Mouse (Mus musculus) T-helper 2 cell (primary cell): ENCODE measurements around the gene Rnf8.
"Not testable (repeated sequence)": the region's sequence is repeated elsewhere in the genome, so short reads cannot be mapped to it uniquely, and the experiment has no call there.

Source experiments
- in situ Hi-C: fragments of 300-600 bp; cut with MboI, MseI; formaldehyde crosslinking; loops from one replicate; pipeline ENCODE4 v1.15.1; 2025; ENCODE audit warnings: high pct_unique_total_duplicates

Gene Rnf8

DNA sequence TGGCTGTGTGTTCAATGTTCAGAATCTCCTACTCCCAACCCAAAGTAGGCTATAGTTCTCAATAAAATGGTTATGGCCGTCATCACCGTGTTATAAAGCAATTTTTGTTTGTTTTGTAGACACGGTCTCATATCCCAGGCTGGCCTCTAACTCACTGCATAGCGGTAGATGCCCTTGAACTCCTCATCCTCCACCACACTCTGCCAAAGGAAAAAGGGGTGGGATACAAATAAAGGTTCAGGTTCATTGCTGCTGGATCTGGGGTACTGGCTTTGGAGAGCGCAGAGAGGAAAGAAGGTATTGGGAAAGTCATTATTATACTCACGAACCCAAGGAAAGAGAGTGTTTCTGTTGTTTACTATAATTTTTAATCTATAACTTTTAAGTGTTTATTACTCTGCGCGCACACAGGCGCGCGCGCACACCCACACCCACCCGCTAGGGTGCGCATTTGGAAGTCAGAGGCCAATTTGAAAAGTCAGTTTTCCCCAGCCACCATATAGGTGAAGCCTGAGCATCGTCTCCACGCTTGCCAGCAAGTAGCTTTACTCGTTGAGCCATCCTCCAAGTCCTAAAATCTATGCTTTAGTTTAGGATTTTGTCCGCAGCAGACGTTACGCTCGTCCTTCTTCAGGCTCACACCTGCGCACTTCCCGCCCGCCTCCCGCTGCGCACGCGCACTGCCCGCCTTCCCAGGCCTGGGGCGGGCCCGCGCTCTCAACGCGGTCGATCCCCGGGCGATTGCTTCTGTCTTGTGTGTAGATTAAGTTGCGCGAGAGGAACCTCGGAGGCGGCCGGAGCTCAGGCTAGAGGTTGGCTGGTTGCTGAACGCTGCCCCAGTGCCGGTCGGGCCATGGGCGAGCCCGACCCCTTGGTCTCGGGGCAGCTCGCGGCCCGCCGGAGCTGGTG is at the start of gene Rnf8, which contains the start of gene Gm28043:
Gene Rnf8, plus strand, starts transcription at position 676 of the 909 bp plus-strand sequence.
Gene Gm28043, plus strand, starts transcription at position 762 of the 909 bp plus-strand sequence.
- in situ Hi-C loops = no loop called here

GRCm38 (mm10) chr17:29565521-29565920 is 49.1 kb upstream of the Rnf8 start:
- in situ Hi-C loops = no loop called here

DNA sequence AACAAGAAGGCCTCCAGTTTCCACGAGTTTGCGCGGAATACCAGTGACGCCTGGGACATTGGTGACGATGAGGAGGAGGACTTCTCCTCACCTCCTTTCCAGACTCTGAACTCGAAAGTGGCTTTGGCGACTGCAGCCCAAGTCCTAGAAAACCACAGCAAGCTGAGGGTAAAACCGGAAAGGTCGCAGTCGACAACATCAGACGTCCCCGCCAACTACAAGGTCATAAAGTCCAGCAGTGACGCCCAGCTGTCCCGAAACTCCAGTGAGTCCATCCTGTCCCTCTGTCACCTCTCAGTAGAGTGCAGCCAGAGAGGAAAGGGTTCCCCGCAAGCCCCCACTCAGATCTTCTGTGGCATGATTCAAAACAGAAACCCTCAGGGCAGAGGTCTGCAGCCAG is 46.2 kb upstream of the Rnf8 start:
- in situ Hi-C loops = no loop called here

GRCm38 (mm10) chr17:29569831-29570230 is 44.8 kb upstream of the Rnf8 start:
- in situ Hi-C loops = no loop called here

DNA sequence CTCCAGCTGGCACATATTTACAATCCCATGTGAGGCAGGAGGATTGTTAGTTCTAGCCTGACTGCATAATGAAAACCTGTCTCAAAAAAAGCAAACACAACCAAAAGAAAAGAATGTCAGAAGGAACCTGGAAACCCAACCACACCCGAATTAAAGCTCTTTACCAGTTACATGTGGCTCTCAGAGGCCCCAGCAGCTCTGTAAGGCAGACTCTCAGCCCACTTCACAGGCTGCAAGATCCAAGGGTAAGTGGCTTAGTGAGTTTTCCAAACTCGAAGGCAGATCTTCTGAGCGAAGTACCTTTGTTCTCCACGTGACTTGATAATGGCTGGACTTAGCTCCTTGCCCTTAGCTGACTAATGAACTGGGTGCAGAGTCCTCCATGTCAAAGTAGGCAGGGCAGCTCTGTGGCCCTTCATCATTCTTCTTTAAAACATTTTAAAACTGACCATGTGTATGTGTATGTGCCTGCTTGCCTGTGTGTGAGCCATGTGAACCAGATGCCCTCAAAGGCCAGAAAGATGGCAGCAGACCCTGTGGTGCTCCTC is 34.9 kb upstream of the Rnf8 start:
- in situ Hi-C loops = no loop called here

DNA sequence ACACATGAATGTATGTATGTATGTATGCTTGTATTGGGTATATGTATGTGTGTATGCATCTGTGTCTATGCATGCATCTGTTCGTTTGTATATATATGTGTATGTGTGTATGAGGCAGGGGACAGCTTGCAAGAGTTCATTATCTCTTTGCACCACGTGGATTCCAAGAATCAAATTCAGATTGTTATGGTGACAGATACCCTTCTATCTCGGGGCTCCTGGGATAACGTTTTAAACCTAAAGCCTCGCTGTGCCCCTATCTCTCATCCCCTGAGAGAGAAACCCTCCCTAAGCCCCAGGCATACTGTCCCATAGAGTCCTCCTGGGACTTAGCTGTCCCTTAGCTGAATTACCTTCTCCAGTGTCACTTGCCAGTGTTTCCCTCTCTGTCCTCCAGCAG is 31.0 kb upstream of the Rnf8 start:
- in situ Hi-C loops = no loop called here

- in situ Hi-C loops = no loop called here
Observed at GRCm38 (mm10) chr17:29584306-29584705, 30.3 kb upstream of the Rnf8 start.

DNA sequence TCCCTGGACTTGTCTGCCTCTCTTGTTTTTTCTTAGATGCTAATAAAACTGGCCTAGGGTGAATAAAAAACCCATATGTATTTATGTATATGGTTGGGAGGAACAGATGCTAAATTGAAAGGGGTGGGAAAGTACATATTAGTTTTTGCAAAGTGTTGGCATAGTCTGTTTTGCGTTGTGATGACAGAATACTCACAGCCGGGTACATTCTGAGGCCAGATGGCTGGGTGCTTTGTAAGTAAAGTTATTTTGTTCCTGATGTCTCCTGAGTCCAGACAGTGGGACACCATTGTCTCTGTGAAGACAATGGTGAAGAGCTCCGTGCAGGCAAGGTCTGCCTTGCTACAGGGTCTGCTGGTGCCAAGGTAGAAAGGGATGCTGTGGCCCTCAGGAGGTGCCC is 29.9 kb upstream of the Rnf8 start:
- in situ Hi-C loops = no loop called here

GRCm38 (mm10) chr17:29585446-29585845 is 29.1 kb upstream of the Rnf8 start:
- in situ Hi-C loops = no loop called here

GRCm38 (mm10) chr17:29586921-29587320 is 27.7 kb upstream of the Rnf8 start:
- in situ Hi-C loops = no loop called here

- in situ Hi-C loops = no loop called here
Observed at GRCm38 (mm10) chr17:29589221-29589898, 25.2 kb upstream of the Rnf8 start.

DNA sequence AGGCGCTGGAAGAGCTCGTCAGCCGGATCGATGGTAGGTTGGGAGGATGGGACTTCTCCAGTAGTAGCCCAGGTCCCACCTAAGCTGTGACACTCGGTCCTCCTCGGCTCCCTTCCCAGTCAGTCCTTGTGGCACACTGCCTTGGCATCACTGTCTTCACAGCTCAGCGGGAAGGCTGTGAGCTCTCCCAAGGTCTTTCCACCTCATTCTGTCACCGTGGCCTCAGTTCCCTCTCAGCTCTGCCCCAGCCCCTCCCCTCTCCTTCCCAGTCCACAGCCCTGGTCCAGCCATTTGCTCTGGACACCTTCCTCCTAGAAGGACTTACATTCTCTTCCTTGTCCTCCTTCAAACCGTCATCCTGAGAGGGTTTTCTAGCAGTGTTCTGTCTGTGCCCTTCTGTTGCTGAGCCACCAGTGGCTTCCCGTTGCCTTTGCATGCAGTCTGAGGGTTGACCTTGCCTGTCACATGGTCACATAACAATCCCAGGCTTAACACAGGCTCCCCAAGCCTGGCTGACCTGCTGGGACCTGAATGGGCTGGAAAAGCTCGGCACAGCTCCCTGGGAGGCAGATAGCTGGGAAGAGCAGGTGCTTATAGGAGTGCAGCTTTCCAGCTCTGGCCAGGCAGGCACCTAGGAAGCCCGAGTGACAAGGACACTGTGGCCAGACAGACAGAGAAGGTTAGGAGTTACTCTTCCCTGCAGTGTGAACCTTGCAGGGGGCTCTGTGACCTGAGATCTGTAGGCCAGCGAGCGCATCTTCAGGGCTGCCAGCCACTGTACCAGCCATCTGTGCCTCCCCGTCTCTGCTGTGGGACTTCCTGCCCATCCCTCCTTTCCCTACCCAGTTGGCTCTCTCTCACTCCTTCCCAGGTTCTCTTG is 18.5 kb upstream of the Rnf8 start:
- in situ Hi-C loops = no loop called here

DNA sequence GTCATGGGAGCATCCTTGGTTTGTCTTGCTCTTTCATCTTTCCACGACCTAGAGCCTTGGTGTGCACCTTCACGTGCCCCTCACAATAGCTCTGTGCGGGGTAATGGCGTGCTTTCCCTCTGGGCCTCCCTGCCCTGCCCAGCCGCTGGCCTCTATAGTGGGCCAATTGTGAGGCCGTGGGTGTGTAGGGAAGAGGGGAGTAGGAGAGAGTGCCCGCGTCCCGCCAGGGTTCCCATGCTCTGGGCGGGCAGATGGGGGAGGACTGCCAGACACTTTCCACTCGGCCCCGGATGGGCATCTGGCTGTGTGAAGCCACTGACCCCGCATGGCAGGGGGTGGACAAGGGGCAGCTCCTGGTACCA is 17.8 kb upstream of the Rnf8 start:
- in situ Hi-C loops = no loop called here

DNA sequence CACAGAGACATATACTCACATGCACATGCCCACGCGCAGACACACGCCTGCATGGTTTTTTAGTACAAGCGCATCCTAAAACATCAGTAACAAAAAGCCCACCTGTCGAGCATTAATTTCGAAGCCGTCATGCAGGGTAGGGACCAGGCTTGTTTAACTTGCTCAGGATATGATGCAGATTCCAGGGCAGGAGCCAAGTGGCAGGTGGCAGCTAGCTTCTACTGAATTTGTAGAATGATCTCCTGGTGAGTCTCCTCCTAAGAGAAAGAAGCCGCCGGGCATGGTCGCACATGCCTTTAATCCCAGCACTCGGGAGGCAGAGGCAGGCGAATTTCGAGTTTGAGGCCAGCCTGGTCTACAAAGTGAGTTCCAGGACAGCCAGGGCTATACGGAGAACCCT is 15.5 kb upstream of the Rnf8 start:
- in situ Hi-C loops = no loop called here

DNA sequence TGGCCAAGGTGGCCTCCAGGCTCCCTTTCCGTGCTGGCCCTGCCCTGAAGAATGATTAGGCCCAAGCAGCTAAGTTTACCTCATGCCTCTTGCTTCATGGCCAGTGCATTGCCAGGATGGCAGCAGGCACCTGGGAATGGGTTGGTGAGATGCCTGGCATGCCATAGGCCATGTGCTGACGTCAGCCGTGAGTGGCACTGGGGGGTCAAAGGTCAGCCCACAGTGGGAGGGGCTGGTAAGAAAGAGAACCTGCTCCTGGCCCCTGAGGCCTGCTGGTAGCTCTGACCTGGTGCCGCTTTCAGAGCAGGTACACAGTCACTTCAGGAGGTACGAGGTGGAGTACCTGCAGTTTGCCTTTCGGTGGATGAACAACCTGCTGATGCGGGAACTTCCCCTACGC is 15.1 kb upstream of the Rnf8 start:
- in situ Hi-C loops = no loop called here

DNA sequence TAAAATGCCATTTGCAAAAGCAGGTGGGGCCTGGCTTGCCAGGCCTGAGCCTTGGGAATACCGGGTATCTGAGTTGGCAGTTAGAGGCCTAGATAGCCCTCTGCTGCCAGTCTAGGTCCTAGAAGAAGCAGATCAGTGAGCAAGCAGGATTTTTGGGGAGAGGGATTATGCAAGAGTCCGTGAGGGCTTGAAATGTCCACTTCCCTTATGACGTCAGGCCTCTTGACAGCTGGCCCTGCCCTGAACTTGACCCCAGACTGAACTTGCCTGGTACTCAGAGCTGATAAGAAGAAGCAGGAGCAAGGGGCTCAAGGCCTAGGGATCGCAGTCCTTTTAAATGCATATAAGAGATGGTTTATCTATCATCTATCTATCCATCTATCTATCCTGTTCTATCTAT is 13.2 kb upstream of the Rnf8 start:
- in situ Hi-C loops = no loop called here

GRCm38 (mm10) chr17:29603283-29603682 is 11.3 kb upstream of the Rnf8 start:
- in situ Hi-C loops = no loop called here

DNA sequence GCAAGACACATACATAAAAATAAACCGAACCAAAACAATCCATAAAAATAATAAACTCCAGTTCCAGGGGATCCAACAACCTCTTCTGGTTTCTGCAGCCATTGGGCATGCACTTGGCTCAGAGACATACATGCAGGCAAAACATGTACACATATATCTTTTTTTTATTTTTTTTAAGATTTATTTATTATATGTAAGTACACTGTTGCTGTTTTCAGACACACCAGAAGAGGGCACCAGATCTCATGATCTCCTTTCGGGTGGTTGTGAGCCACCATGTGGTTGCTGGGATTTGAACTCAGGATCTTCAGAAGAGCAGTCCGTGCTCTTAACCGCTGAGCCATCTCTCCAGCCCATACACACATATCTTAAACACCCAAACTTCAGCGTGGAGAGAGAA is 1.1 kb upstream of the Rnf8 start:
- in situ Hi-C loops = not testable (repeated sequence)

- in situ Hi-C loops = no loop called here
Observed at GRCm38 (mm10) chr17:29615024-29615551, 498 bp downstream of the Rnf8 start.

- in situ Hi-C loops = no loop called here
Observed at GRCm38 (mm10) chr17:29615616-29616015, 1.0 kb downstream of the Rnf8 start.

GRCm38 (mm10) chr17:29619231-29619630 is 4.6 kb downstream of the Rnf8 start:
- in situ Hi-C loops = no loop called here
